Mouse (Mus musculus) layer of hippocampus, adult 2 months (tissue): ENCODE results near the gene Defb29. TPM values are rescaled to one million over a fixed set of nuclear protein-coding genes. Genes with fewer than 3 reads are reported as not detected.

Source experiments
- DNase-seq, 2 experiments: peaks; one replicate each; pipeline ENCODE4 v3.0.0; 2022; ENCODE audit warnings: low spot score in 2 of 2
- H3K27ac ChIP-seq: fragments of 200-600 bp; 2 replicates; pipeline ENCODE4 v1.8.1; 2022
- H3K4me3 ChIP-seq: fragments of 200-600 bp; 2 replicates; pipeline ENCODE4 v1.8.1; 2022; ENCODE audit warnings: mild to moderate bottlenecking
- CTCF ChIP-seq: fragments of 200-600 bp; conservative IDR thresholded peaks from 2 replicates; pipeline ENCODE4 v1.8.1; 2022; ENCODE audit warnings: antibody characterized with exemption, mild to moderate bottlenecking, moderate library complexity
- long read RNA-seq, 2 experiments: library from polyadenylated mRNA; stranded (forward); transcript quantifications; one replicate each; pipeline ENCODE4 v2.0.0; 2021; ENCODE audit warnings: borderline mapping rate in 2 of 2
- total RNA-seq, 2 experiments: library from RNA; stranded (reverse); gene quantifications; 2 replicates each; pipeline ENCODE4 v1.2.3; 2021

Gene Defb29
- not detected for total RNA-seq
- long read RNA-seq, experiment 1: 0 reads
- long read RNA-seq, experiment 2: 0 reads

- Histone ChIP-seq H3K4me3 (no peak within 1 kb of the TSS), H3K27ac (no peak within 1 kb of the TSS)
- TF ChIP-seq CTCF: peak; percentile 38
- DNase-seq: no peak
These were observed at the start of gene Defb29 for GRCm38 (mm10) chr2:152539944-152540710. TSS of gene Defb29 (minus strand) at chr2:152540098.

DNA sequence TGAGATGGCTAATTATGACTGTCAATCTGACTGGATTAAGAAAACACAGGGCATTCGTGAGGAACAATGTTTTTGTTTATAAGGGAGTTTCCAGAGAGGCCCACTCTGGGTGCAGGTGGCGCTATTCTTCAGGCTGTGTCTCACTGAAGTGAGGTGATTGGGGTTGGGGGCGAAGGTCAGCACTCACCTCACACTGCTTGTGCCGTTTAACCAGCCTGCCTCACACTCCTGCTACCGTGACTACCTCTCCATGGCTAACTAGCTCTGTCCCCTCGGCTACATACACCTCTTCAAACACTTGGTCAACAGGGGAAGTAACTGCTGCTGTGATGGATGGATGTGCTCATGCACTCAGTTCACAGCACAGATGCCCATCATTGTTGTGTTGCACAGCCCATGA, 49.1 kb upstream of the Defb29 start:
- TF ChIP-seq CTCF: no peak
- DNase-seq: no peak
- Histone ChIP-seq H3K27ac (no peak overlapping the region), H3K4me3 (no peak overlapping the region)

- TF ChIP-seq CTCF: no peak
- no peak overlapping the region for H3K4me3 ChIP-seq
- no peak for DNase-seq
- H3K27ac ChIP-seq: no peak overlapping the region
These were observed 48.6 kb upstream of the Defb29 start for GRCm38 (mm10) chr2:152588450-152588849.

DNA sequence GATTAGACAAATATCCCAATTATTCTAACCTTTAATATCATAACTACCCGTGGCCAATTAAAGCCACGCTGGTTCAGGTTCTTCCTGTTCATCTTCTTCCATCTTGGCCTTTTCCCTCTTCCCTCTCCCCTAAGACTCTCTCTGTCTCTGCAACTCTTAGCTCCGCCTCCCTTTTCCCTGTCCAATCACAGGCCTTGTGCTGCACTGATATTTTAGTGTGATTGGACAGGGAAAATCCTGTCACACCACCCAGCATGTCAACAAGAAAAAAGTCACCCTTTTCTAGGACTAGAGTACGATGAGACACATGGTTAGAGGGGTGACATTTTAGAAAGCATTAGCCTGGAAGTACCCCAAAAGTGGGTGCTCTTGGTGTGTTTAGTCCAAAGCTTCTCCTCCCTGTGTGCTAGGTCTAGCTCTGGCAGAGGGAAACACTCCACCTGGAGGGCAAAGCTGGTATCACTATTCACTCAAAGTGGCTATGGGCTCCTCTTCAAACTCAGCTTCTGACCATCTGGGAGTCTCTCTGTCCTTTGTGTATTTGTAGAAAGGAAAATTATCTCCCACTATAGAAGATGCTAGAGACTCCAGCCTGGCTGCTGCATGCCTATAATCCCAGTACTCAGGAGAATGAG, 47.1 kb upstream of the Defb29 start:
- Histone ChIP-seq H3K4me3 (no peak overlapping the region), H3K27ac (no peak overlapping the region)
- DNase-seq: peak in 1 of 2 experiments; percentile 16
- peak; percentile 69 for TF ChIP-seq CTCF

GRCm38 (mm10) chr2:152580612-152581011, 40.7 kb upstream of the Defb29 start:
- TF ChIP-seq CTCF: no peak
- Histone ChIP-seq H3K4me3 (no peak overlapping the region), H3K27ac (no peak overlapping the region)
- DNase-seq: no peak

GRCm38 (mm10) chr2:152580107-152580506, 40.2 kb upstream of the Defb29 start, which contains the start of gene Defb19:
TSS of gene Defb19 (minus strand) at chr2:152580312.
- H3K4me3 ChIP-seq: no peak within 1 kb of the TSS
- no peak for TF ChIP-seq CTCF
- no peak for DNase-seq
- no peak within 1 kb of the TSS for H3K27ac ChIP-seq

- TF ChIP-seq CTCF: no peak
- Histone ChIP-seq H3K4me3 (no peak overlapping the region), H3K27ac (no peak overlapping the region)
- no peak for DNase-seq
These were observed 33.6 kb upstream of the Defb29 start for GRCm38 (mm10) chr2:152573484-152573883.

- DNase-seq: no peak
- TF ChIP-seq CTCF: peak; percentile 57
- H3K27ac ChIP-seq: no peak within 1 kb of the TSS
- H3K4me3 ChIP-seq: no peak within 1 kb of the TSS
These were observed 32.4 kb upstream of the Defb29 start, which contains the start of gene Defb21 for GRCm38 (mm10) chr2:152572114-152572794. TSS of gene Defb21 (plus strand) at chr2:152572744.

- H3K27ac ChIP-seq: no peak overlapping the region
- no peak for DNase-seq
- no peak overlapping the region for H3K4me3 ChIP-seq
- no peak for TF ChIP-seq CTCF
These were observed 30.4 kb upstream of the Defb29 start for GRCm38 (mm10) chr2:152570313-152570712.

DNA sequence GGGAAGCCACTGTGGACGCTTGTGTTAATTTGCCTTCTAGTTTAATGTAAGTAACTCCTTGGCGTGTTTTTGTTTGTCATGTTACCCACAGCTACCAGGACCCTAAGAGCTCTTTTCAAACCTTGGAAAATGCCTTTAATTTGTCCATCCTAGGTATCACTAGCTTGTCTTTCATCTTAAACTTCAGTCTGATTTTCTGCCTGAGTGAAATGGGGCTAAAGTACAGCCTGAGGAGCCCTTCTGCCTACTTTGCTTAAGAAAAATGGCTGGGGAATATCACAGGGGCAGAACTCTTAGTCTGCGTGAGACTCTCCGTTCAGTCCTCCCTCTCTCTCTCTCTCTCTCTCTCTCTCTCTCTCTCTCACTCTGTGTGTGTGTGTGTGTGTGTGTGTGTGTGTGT, 30.0 kb upstream of the Defb29 start:
- H3K4me3 ChIP-seq: no peak overlapping the region
- DNase-seq: no peak
- no peak for TF ChIP-seq CTCF
- no peak overlapping the region for H3K27ac ChIP-seq

DNA sequence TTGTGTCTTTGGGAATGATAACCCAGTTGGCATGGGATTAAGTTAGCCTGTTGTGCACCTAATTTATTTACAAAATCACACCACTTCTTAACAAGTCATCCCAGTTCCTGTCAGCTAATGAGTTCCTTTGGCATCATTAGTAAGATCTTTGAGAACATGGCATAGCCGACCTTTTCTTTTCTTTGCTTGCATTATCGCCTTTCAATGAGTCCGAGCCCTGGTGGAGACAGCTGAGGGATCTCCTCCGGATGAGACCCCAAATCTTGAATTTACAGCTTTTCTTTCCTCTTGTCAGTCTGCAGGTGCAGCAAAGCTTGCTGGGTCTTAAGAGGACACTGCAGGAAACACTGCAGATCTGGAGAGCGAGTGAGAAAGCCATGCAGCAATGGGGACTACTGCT, 29.1 kb upstream of the Defb29 start, which contains the start of gene Gm17416:
Gm17416 (plus strand) TSS at position 301 of the 400 bp plus-strand sequence.
- TF ChIP-seq CTCF: no peak
- H3K4me3 ChIP-seq: no peak within 1 kb of the TSS
- H3K27ac ChIP-seq: no peak within 1 kb of the TSS
- no peak for DNase-seq

DNA sequence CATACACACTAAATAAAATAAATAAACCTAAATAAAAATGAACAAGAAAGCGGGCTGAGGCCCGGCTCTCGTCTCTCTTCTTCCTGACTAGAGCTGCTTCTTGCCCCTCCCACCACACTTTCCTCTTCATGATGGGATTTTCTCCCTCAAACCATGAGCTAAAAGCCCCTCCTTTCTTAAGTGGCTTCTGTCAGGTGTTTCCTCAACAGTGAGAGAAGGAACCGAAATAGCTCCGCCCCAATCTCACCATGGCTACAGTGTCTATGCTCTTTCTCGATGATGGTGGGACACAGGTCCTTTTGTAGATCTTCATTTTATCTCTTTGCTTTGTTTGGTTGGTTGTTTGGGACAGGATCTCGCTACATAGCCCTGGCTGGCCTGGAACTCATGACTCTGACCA, 16.8 kb upstream of the Defb29 start:
- no peak for TF ChIP-seq CTCF
- Histone ChIP-seq H3K4me3 (no peak overlapping the region), H3K27ac (no peak overlapping the region)
- no peak for DNase-seq

DNA sequence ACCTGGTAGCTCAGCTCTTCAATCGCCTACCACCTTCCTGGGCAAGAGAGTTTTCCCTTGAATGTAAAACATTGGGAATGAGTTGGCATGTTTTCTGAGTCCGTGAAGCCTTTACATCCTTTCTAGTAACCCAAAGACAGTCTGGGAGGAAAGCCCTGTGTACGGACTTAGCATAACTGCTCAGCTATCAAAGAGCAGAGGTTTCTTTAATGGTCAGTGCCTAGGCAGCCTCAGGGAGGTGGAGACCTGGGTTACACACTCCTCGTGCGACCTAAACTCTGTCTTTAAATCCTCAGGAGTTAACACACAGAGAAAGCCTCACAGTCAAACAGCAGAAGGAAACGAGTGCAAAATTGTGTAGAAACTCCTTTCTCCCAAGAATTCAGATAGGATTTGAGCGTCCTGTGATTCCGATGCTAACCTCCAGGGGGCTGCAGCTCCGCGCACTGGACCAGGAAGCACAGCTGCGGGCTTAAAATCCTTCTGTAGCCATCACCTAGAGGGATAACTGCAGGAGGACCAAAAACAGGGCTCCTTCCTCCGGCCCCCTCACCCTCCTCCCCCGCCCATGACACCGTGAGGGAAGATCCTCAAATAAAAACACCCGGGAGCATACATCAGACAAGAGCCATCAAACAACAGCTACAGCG, 14.0 kb upstream of the Defb29 start:
- H3K4me3 ChIP-seq: no peak overlapping the region
- no peak overlapping the region for H3K27ac ChIP-seq
- peak; percentile 92 for TF ChIP-seq CTCF

More for the DNA sequence above, 14.0 kb upstream of the Defb29 start:
- DNase-seq: peak; percentile 28 to 61
